Mouse (Mus musculus): Measurements from ENCODE around the gene Atp6v1g1.

GRCm38 (mm10) chr4:63515021-63515420, 29.6 kb upstream of the Atp6v1g1 start:
- TF ChIP-seq CTCF (conservative IDR thresholded peaks at IDR 0.05; ENCODE audit: insufficient read depth, insufficient read length, low read depth, low read length) (no peak), POLR2A (IDR thresholded peaks at IDR 0.05; ENCODE audit: low read depth, low read length) (no peak)
